Mouse (Mus musculus): ENCODE data around the gene Wbp1.

DNA sequence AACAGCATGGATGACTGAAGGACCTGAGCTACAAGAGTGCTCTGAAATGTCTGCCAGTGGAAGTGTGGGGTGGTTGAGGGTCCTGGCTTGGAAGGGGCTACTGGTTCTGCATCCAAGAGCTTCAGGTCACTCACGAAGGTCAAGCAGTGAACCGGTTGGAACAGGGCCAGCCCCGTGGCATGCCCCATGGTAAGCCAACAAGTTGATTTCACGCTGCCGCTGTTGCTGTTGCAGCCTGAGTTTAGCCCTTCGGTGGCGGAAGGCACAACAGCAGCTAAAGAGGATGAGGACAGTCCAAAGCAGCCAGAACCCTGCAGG, 1.7 kb downstream of the Wbp1 start:
- no peak for TF ChIP-seq NELFE (IDR thresholded peaks at IDR 0.05; ENCODE audit: low read depth, low read length)
- no peak for TF ChIP-seq NRF1 (IDR thresholded peaks at IDR 0.05; ENCODE audit: low read depth, low read length)
- TF ChIP-seq CTCF (conservative IDR thresholded peaks at IDR 0.05 in 1 of 2, IDR thresholded peaks at IDR 0.05 in 1 of 2; ENCODE audit: low read depth in 2 of 2, low read length in 2 of 2) = no peak
- TF ChIP-seq SIN3A (IDR thresholded peaks at IDR 0.05; ENCODE audit: low read length) = no peak
- TF ChIP-seq POLR2AphosphoS2 (IDR thresholded peaks at IDR 0.05; ENCODE audit: low read depth, low read length) = no peak; the same call in 1 of the 2 replicates
- no peak; the same call in 1 of the 2 replicates for TF ChIP-seq POLR2A (IDR thresholded peaks at IDR 0.05; ENCODE audit: low read depth, low read length)
- TF ChIP-seq PAX5 (IDR thresholded peaks at IDR 0.05; ENCODE audit: low read length) = no peak
- TF ChIP-seq KAT2A (IDR thresholded peaks at IDR 0.05; ENCODE audit: insufficient replicate concordance, low read length) = no peak
- TF ChIP-seq ZMIZ1 (IDR thresholded peaks at IDR 0.05; ENCODE audit: low read depth, low read length) = no peak
- no peak for TF ChIP-seq USF1 (IDR thresholded peaks at IDR 0.05; ENCODE audit: low read depth, low read length)
- no peak for TF ChIP-seq MAX (IDR thresholded peaks at IDR 0.05; ENCODE audit: low read length)
- TF ChIP-seq TCF12 (IDR thresholded peaks at IDR 0.05; ENCODE audit: low read depth, low read length) = no peak
- TF ChIP-seq MEF2A (IDR thresholded peaks at IDR 0.05; ENCODE audit: borderline replicate concordance, low read depth, low read length) = no peak
